Mouse (Mus musculus) gastrocnemius, postnatal 36 days (tissue): ENCODE data around the gene Lemd2. TPM values are rescaled to one million over a fixed set of nuclear protein-coding genes. Genes with fewer than 3 reads are reported as not detected.

Source experiments
- DNase-seq, 2 experiments: peaks; one replicate each; pipeline ENCODE4 v3.0.0; 2022
- intact Hi-C: fragments of 180-260 bp; cut with DNase I; formaldehyde crosslinking; loops from one replicate; pipeline ENCODE4 v1.15.1; 2025
- total RNA-seq, 2 experiments: library from RNA; stranded (reverse); gene quantifications; 2 replicates each; pipeline ENCODE4 v1.2.3; 2021

The Lemd2 gene
- total RNA-seq, 2 experiments from 2014 or later: 17.8 to 20.4 TPM

DNA sequence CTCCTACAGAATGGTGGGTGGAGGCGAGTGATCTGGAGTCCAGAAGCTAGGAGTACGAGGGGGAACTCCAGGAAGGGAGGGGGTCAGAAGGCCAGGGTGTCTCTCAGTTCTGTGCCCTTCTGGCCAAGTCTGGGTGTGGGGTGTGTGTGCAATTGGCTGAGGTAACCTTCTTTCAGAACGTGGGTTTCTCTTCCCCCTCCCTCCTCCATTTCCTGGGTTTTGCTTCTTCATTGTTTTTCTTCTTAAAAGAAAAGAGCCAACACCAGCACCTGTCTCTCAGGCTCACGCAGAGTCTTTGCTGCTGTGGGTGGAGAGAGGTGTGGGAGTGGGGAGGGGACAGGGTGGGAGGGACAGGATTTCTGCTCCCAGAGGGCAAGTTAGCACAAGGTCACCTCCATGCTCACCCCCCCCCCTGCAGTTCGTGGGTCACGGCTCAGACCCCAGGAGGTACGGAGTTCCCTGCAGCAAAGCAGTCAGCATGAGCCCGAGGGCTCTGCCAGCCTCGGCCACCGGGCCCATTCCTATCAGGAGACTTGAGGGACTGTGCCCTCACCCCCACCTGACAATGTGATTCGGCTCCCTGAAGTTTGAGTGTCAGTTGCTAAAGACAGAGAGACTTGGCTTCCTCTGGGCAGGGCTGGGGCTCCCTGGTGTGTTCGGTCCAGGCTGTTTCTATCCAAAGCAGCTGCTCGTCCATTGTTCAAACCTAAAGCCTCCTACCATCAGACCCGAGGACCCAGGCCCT lies 25.6 kb upstream of the Lemd2 start:
- DNase-seq: no peak
- intact Hi-C loops: no loop called here

DNA sequence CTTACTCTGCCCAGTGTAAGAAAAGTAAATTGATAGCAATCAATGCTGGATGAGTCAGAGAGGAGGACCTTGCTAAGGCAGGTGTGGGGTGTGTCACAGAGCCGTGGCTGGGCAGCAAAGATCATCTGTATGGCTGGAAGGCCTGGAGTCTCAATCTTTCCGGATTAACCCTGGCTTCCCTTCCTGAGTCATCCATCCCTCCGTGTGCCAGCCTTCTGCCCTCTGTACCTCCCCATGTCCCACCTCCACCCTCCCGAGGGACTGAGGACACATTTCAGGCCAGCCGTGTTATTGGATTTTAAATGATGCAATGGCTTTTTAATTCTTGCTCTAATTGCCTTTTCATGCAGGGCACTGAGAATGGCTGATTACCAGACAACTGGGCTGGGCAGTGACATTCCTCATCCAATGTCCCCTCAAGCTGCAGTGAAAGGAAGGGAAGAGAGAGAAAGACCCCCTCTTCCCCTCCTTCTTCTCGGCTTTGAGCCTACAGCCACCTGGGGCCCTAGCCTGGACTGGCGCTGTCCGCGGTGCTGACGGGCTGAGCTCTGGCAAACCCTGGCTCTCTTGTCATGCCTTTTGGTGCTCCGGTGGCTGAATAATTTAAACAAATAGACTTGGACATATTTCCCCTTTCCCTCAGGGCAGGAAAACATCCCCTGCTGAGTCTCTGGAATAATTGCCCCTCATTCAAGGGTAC lies 24.1 kb upstream of the Lemd2 start:
- DNase-seq: peak in 1 of 2 experiments; percentile 48
- intact Hi-C loops: no loop called here

DNA sequence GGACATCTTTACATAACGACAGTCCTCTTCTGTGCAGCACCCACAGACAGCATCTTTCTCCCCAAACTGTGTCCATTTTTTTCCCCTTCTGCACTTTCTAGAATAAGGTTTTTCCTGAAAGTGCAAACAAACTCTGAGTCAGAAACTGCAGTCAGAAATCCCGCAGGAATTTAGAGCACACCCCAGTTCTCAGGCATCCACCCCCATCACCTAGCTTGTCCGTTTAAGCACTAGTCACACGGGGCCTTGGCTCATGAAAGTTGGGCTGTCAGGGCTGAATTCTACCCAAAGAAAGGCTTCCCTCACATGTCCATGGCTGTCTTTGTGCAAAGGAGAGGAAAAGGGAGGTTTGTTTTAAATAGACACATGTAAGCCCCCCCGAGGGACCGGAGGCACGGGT lies 23.0 kb upstream of the Lemd2 start:
- intact Hi-C loops: no loop called here
- no peak for DNase-seq

DNA sequence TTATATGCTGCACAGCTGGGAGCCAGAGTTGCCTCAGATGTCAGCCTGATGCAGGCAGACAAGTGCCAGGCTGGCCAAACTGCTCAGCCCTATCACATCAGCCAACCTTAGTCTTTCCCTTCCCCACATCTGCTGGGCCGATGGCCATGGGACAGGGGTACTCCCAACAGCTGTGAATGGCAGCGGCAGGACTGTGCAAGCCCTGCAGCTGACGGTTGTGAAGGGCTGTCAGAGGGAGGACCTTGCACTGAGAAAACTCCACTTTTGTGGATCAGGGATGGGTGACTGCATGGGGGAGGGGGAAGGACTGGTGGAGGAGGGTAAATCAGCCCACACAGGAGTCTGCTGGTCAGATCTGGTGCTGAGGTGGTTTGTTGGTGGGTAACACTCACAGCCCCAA lies 22.4 kb upstream of the Lemd2 start:
- intact Hi-C loops: no loop called here
- no peak for DNase-seq

DNA sequence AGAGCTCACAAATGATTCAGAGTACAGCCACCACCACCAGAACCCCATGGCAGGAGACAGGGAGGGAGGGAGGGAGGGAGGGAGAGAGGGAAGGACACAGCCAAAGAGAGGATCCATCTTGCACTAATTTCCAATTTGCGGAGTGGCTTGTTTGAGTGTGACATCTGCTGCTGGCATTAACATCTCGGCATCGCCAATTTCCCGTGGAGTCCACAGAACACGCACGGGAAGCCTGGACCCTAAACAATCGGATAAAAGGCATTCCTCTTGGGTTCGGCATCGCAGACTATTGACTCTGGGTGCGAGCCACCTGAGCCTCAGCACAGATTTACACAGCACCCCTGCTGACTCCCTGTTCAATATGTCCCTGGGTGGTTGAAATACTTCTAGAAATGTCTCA lies 21.5 kb upstream of the Lemd2 start:
- intact Hi-C loops: no loop called here
- DNase-seq: no peak

DNA sequence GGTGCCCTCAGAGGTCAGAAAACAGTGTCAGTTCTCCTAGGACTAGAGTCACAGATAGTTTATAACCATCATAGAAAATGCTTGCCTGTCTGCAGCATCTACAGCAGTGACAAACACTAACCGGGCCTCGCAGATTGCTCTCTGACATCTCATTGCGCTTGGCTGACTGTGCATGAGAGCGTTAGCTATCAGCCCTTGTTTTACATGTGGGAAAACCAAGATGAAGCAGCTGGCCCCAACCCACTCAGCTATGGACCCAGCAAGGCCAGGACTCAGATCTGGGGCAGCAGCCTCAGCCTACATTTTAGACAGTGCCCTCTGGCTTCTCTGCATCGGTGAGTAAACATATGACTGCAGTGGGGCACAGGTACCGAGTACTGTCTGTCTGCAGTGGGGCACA lies 19.6 kb upstream of the Lemd2 start:
- intact Hi-C loops: no loop called here
- DNase-seq: no peak

DNA sequence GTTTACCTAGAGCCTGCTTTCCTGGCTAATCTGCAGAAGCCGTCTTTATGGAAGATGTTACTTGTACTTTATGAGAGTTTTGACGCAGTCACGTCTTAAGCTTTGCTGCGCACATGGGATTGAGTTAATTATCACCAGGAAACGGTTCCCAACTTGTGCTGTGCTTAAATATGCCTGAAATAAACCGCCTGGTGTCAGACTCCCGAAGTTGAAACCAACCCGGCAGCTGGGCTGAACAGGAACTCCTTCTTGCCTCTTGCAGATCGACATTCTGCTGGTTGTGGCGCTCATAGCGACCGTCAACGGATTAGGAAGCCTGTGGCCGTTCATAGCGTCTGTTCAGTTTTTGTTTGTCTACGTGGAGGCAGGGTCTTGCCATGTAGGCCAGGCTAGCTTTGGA lies 17.3 kb upstream of the Lemd2 start:
- intact Hi-C loops: no loop called here
- DNase-seq: no peak

DNA sequence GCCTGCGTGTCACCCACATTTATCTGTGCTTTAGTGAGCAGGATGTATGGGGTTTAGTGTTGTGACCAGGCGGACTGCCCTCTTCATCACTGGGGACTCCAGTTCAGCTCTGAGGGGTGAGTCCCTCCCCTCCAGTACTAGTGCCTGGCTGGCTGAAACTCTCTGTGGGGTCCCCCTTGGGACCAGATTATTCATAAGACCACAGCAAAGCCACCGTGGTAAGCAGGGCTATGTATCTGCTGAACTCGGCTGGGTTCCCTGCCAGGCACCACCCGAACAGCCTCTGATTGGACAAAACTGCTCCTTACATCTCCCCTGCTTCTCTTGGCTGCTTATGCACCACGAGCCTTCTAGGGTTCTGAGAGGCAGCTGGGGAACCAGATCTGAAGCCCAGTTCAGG lies 14.6 kb upstream of the Lemd2 start:
- intact Hi-C loops: loop anchor here (10.0 kb wide), 1 partner anchor 446 kb away; no protein-coding TSS in a partner anchor
- DNase-seq: no peak

DNA sequence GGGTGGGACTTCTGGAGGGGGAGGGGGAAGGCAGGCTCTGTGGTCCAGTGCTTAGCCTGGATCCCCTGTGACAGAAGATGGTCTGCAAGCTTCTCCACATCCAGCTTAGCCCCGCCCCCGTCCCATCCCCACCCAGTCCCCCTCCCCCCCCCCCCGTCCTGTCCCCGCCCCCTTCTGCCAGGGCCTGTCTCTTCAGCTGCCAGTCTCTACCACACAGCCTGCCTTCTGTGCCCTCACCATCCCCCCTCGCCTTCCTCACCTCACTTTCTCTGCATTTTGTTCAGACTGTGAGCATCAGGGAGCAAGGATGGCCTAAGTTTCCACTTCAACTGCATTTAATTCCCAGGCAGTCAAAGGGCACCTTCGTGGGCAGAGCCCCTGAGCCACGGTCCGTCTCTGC lies 14.1 kb upstream of the Lemd2 start:
- DNase-seq: no peak
- intact Hi-C loops: loop anchor here (10.0 kb wide), 1 partner anchor 446 kb away; no protein-coding TSS in a partner anchor

DNA sequence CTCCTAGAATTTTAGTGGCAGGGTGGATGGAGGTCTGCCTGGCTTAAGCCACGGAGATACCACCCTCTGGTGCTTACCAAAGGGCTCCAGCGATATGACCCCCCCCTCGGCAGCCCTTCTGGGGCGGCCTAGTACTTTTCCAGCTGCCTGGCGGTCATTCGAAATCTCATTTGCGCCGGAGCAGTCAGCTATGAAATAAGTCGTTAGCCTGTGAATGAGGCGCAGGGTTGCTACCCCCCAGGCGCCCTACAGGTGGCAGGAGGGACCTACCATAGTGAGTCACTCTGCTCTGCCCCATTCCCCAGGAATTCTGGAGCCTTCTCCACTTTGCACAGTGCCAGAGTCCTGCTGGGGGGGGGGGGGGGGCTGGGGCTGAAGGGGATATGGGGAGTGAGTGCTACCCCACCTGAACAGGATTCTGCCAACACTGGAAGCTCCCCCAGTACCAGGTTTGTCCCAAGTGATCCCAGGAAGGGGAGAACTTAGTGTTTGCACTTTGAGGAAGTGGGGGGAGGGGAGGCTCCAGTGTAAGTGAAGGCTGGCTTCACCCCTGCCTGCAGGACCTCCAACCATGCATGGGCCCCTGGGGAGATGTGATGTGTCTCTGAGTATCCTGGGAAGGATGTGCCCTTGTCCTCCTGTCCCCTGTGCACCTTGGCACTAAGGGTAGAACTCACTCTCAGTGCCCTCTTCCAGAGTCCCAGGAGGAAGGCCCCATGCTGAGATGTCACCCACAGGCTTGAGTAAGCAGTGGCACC lies 8.7 kb upstream of the Lemd2 start:
- DNase-seq: no peak
- intact Hi-C loops: loop anchor here (10.0 kb wide), 1 partner anchor 452 kb away; no protein-coding TSS in a partner anchor

DNA sequence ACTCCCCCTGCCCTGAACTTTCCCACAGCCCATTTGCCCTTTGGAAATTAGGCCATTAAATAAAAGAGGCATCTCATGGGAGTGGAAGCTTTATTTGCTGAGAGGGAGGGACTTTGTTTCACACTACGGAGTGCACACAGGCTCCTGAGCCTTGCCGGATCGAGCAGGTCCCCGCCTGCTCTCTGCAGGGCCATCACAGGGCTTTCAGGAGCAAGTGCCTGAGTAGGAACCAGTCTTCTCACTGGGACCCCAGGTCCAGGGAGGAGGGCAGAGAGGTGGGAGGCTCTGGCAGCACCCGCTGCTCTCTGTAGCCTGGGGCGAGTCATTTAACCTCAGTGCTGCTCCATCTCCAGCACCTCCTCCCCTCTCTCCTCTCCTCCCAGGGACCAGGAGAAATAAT lies 7.7 kb upstream of the Lemd2 start:
- intact Hi-C loops: loop anchor here (10.0 kb wide), 1 partner anchor 453 kb away; no protein-coding TSS in a partner anchor
- DNase-seq: no peak

DNA sequence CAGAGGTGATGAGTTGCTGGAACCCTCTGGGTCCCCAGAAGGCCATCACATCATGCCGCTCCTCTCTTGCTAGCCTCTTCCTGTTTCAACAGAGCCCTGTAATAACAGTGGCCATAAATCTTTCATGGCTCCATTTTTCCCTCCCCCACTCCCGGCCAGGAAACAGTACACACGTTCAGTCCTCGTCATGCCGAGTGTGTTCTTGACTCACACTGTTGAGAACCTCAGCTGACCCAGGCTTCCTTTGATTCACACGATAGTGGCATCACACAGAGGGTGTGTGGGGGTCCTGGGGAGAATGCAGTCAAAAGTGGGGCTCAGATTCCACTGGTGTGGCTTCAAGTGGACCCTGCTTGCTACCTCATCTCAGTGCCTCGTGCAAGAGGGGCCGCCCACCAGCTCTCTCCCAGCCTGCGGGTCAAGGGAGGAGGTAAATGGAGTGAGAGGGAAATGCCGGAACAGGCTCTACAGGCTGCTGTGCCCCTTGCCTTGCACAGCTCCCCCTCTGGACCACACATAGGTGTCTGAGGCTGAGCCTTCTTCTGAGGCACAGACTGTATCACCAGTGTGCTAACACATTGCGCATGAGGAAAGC lies 2.9 kb upstream of the Lemd2 start:
- DNase-seq: no peak
- intact Hi-C loops: loop anchor here (1.0 to 10.0 kb wide), 2 partner anchors 127 to 272 kb away; partner anchors contain the start of genes Cuta and Phf1

DNA sequence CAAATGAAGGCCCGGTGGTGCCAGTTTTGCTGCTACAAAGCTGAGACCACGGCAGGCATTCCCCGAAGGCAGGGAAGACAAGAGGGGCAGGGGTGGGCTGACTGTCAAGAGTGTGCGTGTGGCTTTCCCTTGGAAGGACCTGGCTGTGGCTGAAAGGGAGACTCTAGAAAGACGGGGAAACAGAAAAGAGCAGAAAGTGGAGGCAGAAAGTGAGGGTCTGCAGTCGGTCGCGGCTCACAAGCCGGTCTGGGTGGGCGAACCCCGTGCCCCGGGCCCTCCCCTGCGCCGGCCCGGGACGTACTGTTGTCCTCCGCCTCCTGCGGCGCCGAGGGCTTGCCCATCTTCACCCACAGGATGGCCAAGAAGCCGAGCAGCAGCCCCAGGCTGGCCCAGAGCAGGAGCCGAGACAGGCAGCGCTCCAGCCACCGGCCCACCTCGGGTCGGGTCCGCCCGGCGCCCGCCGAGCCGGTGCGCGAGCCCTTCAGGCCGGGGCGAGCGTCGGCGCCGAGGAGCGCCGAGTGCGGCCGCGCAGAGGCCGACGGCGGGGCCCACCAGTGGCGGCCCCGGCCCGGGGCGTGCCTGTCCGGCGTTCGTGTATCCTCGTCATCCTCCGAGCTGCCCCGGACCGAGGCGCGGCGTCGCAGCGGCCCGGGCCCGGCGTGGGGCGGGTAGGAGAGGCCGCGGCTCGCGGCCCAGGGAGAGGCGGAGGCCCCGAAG lies 753 bp downstream of the Lemd2 start:
- no peak for DNase-seq
- intact Hi-C loops: loop anchor here (10.0 kb wide), 1 partner anchor 269 kb away; the partner anchor contains the start of genes Cuta and Phf1

DNA sequence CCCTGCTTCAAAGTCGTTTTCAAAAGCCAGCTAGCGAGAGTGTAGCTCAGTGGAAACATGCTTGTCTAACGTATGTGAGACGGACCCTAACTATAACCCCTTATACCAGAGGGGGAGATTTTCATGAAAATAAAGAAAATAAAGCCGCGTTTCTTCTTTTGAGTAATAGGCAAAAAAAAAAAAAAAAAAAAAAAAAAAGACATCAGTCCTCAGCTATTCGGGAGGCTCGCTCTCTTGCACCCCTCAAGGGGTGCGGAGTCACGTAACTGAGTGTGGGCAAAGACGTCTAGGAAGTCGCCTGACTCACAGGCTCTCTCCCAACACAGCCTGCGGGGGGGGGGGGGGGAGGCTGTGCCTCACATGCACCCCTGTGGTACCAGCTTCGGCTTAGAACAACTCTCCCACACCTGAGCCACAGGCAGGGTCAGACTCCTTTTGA lies 1.3 kb downstream of the Lemd2 start:
- no peak for DNase-seq
- intact Hi-C loops: loop anchor here (10.0 kb wide), 1 partner anchor 268 kb away; the partner anchor contains the start of genes Cuta and Phf1

DNA sequence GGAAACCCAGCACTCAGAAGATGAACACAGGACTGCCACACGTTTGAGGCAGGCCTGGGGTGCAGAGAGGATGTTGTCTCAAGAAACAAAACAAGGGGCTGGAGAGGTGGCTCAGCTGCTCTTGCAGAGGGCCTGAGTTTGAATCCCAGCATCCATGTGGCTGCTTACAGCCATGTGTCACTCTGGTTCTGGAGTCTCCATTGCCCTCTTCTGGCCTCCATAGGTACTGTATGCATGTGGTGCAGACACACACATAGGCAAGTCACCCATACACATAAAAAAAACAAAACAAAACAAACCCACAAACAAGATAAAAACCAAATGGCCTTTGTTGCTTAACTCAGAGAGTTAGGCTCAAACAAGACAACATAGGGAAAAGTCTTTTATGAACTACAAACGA lies 2.3 kb downstream of the Lemd2 start:
- no peak for DNase-seq
- intact Hi-C loops: loop anchor here (10.0 kb wide), 1 partner anchor 267 kb away; the partner anchor contains the start of genes Cuta and Phf1

DNA sequence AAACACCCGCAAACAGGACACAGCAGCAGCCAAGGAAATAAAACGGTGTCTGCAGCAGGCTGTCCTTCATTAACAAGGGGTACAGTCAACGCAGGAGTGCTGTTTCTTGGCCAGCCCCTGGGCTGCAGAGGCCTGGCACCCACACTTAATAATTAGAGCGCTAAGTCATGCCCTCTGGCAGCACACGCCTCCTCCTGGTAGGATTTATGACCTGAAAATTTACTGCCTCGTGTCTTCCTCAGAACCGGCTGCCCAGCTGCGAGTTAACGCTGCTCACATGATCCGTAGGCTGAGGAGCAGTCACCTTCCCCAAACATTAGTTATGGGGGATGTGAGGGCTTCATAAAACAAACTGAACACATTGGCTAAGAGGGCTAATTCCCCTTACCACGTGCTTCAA lies 3.5 kb downstream of the Lemd2 start:
- no peak for DNase-seq
- intact Hi-C loops: loop anchor here (10.0 kb wide), 1 partner anchor 266 kb away; the partner anchor contains the start of genes Cuta and Phf1

DNA sequence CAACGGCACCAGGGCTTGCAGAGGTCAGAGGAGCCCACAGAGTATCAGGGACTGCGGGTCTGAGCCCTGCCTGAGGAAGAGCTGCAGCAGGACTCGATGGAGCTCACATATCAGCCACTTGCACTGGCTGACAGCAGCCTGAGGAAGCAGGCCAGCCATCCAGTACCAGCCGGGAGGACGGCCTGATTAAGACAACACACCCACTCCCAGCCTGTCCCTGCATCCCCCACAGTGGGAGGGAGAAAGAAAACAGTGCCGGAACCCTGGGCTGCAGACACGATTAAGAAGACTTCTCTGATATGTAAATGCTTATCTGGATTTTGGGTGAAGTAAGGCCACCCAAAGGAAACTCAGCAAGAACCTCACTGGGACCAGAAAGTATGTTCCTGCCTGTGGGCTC lies 4.4 kb downstream of the Lemd2 start:
- intact Hi-C loops: loop anchor here (10.0 kb wide), 1 partner anchor 265 kb away; the partner anchor contains the start of genes Cuta and Phf1

DNA sequence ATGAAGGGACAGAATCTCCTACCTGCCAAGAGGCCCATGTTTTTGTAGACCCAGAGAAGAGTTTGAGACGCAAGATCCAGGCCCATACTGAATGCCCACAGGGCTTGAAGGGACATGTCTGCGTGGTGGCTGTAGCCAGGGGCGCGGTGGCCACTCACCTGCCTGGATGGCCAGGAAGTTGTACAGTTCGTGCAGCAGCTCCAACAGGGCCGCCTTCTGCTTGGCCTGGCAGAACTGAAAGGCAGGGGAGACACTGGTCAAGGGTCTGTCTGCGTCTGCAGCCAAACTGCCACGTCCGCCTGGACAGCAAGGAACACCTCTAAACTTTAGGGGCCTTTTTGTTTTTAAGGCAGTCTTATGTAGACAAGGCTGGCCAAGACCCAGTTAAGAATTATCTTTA lies 5.1 kb downstream of the Lemd2 start:
- intact Hi-C loops: no loop called here

More for the DNA sequence above, 4.4 kb downstream of the Lemd2 start:
- DNase-seq: no peak

DNA sequence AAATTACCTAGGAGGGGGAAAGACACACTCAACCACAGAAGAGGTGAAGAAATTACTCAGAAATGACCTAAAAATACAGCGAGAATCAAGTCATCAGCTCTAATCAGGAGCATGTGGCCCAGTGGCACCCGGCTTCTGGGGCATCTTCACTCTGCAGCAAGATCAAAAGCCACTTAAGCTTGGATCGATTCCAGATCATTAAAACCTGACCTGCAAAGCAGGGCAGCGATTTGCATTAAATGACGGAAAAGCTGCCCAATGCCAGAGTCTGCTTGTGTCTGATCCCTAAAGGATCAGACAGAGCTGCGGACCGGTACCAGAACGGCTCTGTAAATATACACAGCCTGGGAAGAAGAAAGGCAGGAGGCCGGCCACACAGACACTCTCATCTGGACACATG lies 8.1 kb downstream of the Lemd2 start:
- DNase-seq: no peak
- intact Hi-C loops: no loop called here

More for the DNA sequence above, 5.1 kb downstream of the Lemd2 start:
- no peak for DNase-seq
